Mouse (Mus musculus) stomach, embryonic 15.5 days (tissue): Measurements from ENCODE around the gene Dhx15. TPM values are rescaled to one million over a fixed set of nuclear protein-coding genes. Genes with fewer than 3 reads are reported as not detected.

Experiments
- ATAC-seq: fragments of 200-750 bp; cut with Nextera tagmentation; 2 replicates; pipeline ENCODE4 v1.8.0; 2017; ENCODE audit warnings: low read depth, moderate number of reproducible peaks, moderate TSS enrichment; ENCODE audit not compliant: insufficient read depth, low FRiP score
- H3K27ac ChIP-seq: fragments of 300-500 bp; sonication (generic); 2 replicates; pipeline ENCODE4 v1.5.1; 2015; ENCODE audit warnings: mild to moderate bottlenecking, inconsistent platforms
- H3K27me3 ChIP-seq: fragments of 300-500 bp; sonication (generic); replicated peaks from 2 replicates; pipeline ENCODE4 v1.6.1; 2015; ENCODE audit warnings: inconsistent platforms
- H3K36me3 ChIP-seq: fragments of 300-500 bp; sonication (generic); 2 replicates; pipeline ENCODE4 v1.6.1; 2015; ENCODE audit warnings: inconsistent platforms
- H3K4me1 ChIP-seq: fragments of 300-500 bp; sonication (generic); 2 replicates; pipeline ENCODE4 v1.6.1; 2015; ENCODE audit warnings: inconsistent platforms
- H3K4me2 ChIP-seq: fragments of 300-500 bp; sonication (generic); 2 replicates; pipeline ENCODE4 v1.6.1; 2015; ENCODE audit warnings: mild to moderate bottlenecking, inconsistent platforms
- H3K4me3 ChIP-seq: fragments of 300-500 bp; sonication (generic); replicated peaks from 2 replicates; pipeline ENCODE4 v1.5.1; 2015; ENCODE audit warnings: inconsistent platforms
- H3K9ac ChIP-seq: fragments of 300-500 bp; sonication (generic); 2 replicates; pipeline ENCODE4 v1.6.1; 2015; ENCODE audit warnings: inconsistent platforms
- H3K9me3 ChIP-seq: fragments of 300-500 bp; sonication (generic); 2 replicates; pipeline ENCODE4 v1.6.1; 2016; ENCODE audit warnings: inconsistent platforms
- WGBS: fragments of 180-500 bp; shearing (Covaris S2); methylation state at CpG from one replicate; pipeline ENCODE4 v1.1.7; 2015; 5-methylcytosine and 5-hydroxymethylcytosine counted together
- polyA plus RNA-seq: library from polyadenylated mRNA; unstranded; fragments of >200 nt; fragmentation: Nextera tagmentation; extraction: Ambion mirVana; gene quantifications from 2 replicates; pipeline ENCODE4 v1.2.1, GENCODE M21; 2015

Dhx15 gene
- polyA plus RNA-seq, 1 experiment from 2014 or later: 140 TPM

DNA sequence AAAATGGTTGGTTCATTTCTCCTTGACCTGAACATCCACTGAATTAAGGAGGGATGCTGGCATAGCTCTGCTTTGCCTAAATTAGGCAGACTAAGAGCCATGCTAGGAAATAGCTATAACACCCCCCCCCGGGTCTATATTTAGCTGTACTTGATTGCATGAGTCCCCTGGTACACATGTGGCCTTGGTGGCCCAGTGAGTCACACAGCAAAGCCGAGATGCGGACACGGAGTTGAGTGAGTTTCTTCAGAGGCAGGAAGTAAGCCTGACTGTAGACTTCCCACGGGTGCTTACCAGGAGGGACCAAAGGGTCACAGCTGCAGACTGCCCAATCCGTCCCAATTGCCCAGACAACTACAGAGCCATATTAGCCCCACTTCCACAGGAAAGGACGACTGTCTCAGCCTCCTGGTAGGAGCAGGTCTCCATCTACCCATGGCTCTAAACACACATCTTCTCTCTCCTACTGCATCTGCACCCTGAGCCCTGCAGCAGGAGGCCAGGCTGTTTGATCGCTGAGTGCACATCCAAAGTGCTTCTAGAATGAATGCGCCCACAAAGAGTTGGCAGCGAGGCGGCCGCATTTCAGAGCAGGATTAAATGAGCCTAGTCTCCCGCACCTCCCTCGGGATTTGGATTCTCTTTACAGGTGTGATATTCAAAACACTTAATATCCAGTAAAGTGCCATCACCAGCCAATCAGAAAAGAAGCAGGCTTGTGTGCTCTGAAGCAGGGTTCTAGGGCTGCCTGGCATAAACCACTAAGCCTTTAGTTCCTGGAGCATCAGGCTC lies 29.9 kb upstream of the Dhx15 start:
- Histone ChIP-seq H3K9ac (no peak overlapping the region), H3K36me3 (no peaks in the 10 kb centered on the region), H3K4me2 (no peak overlapping the region), H3K27me3 (no peaks in the 10 kb centered on the region), H3K4me1 (peaks cover 6% of the 10 kb centered on the region; the same call in 1 of the 2 replicates), H3K9me3 (no peaks in the 10 kb centered on the region), H3K27ac (no peak overlapping the region), H3K4me3 (no peak overlapping the region)
- 68% methylated on average over 14 of the region's 14 CpGs for WGBS
- no peak for ATAC-seq

GRCm38 (mm10) chr5:52218238-52218637 lies 27.9 kb upstream of the Dhx15 start:
- 58% methylated on average over 6 of the region's 6 CpGs for WGBS
- Histone ChIP-seq H3K4me3 (no peak overlapping the region), H3K4me1 (peaks cover 6% of the 10 kb centered on the region; the same call in 1 of the 2 replicates), H3K27ac (no peak overlapping the region), H3K9me3 (no peaks in the 10 kb centered on the region), H3K9ac (no peak overlapping the region), H3K36me3 (no peaks in the 10 kb centered on the region), H3K4me2 (no peak overlapping the region), H3K27me3 (no peaks in the 10 kb centered on the region)
- no peak for ATAC-seq

DNA sequence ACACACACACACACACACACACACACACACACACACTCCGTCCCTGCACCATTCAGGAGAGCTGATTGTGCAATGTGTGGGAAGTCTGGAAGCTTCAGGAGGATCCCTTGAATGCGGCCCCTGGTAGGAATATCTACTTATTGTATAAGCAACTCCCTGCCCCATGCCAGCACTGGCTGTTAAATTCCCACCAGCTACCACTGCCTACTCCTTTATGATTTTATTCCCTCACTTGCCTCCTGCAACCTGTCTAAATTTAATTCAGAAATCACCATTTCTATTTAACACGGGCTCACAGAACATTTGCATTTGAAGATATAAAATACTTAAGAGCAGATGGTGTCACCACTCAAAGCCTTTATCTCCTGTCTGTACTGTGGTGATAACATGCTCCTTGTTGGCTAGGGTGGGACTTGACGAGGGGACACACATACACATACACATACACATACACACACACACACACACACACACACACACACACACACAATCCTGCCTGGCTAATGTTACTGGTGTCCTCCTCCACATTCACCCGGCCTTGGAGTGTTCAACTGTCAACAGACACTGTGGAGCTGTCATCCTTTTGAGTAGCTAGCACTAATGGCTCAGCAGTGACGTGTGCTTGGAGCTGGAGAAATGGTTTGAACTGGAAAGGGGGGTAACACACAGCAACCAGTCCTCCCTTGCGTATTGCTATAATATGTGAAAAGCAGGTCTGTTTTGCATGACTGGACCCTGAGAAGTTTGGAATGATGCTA lies 23.0 kb upstream of the Dhx15 start:
- no peaks in the 10 kb centered on the region for H3K36me3 ChIP-seq
- no peak overlapping the region for H3K4me2 ChIP-seq
- no peak overlapping the region for H3K27ac ChIP-seq
- H3K9ac ChIP-seq: no peak overlapping the region
- WGBS: 71% methylated on average over 7 of the region's 7 CpGs
- peaks cover 6% of the 10 kb centered on the region; the same call in 1 of the 2 replicates for H3K4me1 ChIP-seq
- peak; percentile 45; the same call in 1 of the 2 replicates for ATAC-seq
- no peaks in the 10 kb centered on the region for H3K9me3 ChIP-seq
- no peak overlapping the region for H3K4me3 ChIP-seq
- no peaks in the 10 kb centered on the region for H3K27me3 ChIP-seq

GRCm38 (mm10) chr5:52191180-52191468 lies 810 bp upstream of the Dhx15 start:
- Histone ChIP-seq H3K9me3 (no peaks in the 10 kb centered on the region), H3K4me2 (peak overlapping the region; percentile 67), H3K9ac (0 out of 2 replicates have a peak overlapping the region, but pooled peaks have one; percentile 10), H3K27me3 (no peaks in the 10 kb centered on the region), H3K4me3 (peak overlapping the region; percentile 94), H3K4me1 (0 out of 2 replicates have a peak, but pooled peaks cover 11% of the 10 kb centered on the region), H3K36me3 (no peaks in the 10 kb centered on the region), H3K27ac (peak overlapping the region; percentile 84)
- ATAC-seq: no peak
- WGBS: 29% methylated on average over 1 of the region's 1 CpGs

- 0% methylated on average over 59 of the region's 63 CpGs for WGBS
- H3K36me3 ChIP-seq: no peaks in the 10 kb centered on the region
- H3K9ac ChIP-seq: peak overlapping the region; percentile 96
- H3K27ac ChIP-seq: peak overlapping the region; percentile 94
- H3K4me2 ChIP-seq: peak overlapping the region; percentile 67
- 0 out of 2 replicates have a peak, but pooled peaks cover 11% of the 10 kb centered on the region for H3K4me1 ChIP-seq
- peak overlapping the region; percentile 94 for H3K4me3 ChIP-seq
- ATAC-seq: peak; percentile 67
- no peaks in the 10 kb centered on the region for H3K27me3 ChIP-seq
- no peaks in the 10 kb centered on the region for H3K9me3 ChIP-seq
Observed at GRCm38 (mm10) chr5:52189664-52190365, 499 bp downstream of the Dhx15 start.

- Histone ChIP-seq H3K9ac (no peak overlapping the region), H3K4me1 (0 out of 2 replicates have a peak, but pooled peaks cover 11% of the 10 kb centered on the region), H3K9me3 (no peaks in the 10 kb centered on the region), H3K36me3 (peaks cover 9% of the 10 kb centered on the region), H3K4me3 (peak overlapping the region; percentile 94), H3K27ac (no peak overlapping the region), H3K4me2 (peak overlapping the region; percentile 67), H3K27me3 (no peaks in the 10 kb centered on the region)
- no peak for ATAC-seq
- WGBS: 12% methylated on average over 3 of the region's 3 CpGs
Observed at GRCm38 (mm10) chr5:52188206-52188605, 2.1 kb downstream of the Dhx15 start.

DNA sequence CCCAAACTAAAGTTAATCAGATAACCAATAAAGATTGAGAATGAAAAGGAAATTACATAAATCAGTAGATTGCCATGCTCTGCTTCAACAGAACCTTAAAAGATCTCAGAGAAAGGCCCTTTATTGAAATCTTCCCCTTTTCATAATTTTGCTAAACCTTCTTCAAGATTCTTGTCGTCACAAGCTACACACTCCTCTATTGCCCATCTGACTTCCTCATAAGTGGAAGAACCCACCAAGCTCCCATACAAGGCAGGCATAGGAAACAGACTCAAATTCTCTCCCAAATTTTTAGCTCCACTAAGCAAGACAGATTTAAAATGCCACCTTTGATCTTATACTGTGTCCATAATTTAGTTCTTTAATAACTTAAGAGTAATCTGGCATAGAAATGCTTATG lies 13.0 kb downstream of the Dhx15 start:
- no peak overlapping the region for H3K9ac ChIP-seq
- no peak overlapping the region for H3K4me3 ChIP-seq
- H3K36me3 ChIP-seq: 0 out of 2 replicates have a peak, but pooled peaks cover 2% of the 10 kb centered on the region
- no peaks in the 10 kb centered on the region for H3K4me1 ChIP-seq
- ATAC-seq: no peak
- H3K27me3 ChIP-seq: no peaks in the 10 kb centered on the region
- no peaks in the 10 kb centered on the region for H3K9me3 ChIP-seq
- H3K27ac ChIP-seq: no peak overlapping the region
- no peak overlapping the region for H3K4me2 ChIP-seq
- WGBS: 75% methylated on average over 1 of the region's 1 CpGs

GRCm38 (mm10) chr5:52168468-52168867 lies 21.8 kb downstream of the Dhx15 start:
- Histone ChIP-seq H3K9me3 (no peaks in the 10 kb centered on the region), H3K27ac (no peak overlapping the region), H3K36me3 (peaks cover 16% of the 10 kb centered on the region), H3K4me1 (no peaks in the 10 kb centered on the region), H3K9ac (no peak overlapping the region), H3K4me3 (no peak overlapping the region), H3K4me2 (no peak overlapping the region), H3K27me3 (no peaks in the 10 kb centered on the region)
- 11% methylated on average over 2 of the region's 2 CpGs for WGBS
- no peak for ATAC-seq

- 92% methylated on average over 3 of the region's 3 CpGs for WGBS
- Histone ChIP-seq H3K36me3 (peaks cover 7% of the 10 kb centered on the region; the same call in 1 of the 2 replicates), H3K4me3 (no peak overlapping the region), H3K27me3 (no peaks in the 10 kb centered on the region), H3K4me1 (no peaks in the 10 kb centered on the region), H3K4me2 (no peak overlapping the region), H3K9me3 (no peaks in the 10 kb centered on the region), H3K9ac (no peak overlapping the region), H3K27ac (no peak overlapping the region)
- no peak for ATAC-seq
Observed at GRCm38 (mm10) chr5:52149138-52149537, 41.2 kb downstream of the Dhx15 start.

DNA sequence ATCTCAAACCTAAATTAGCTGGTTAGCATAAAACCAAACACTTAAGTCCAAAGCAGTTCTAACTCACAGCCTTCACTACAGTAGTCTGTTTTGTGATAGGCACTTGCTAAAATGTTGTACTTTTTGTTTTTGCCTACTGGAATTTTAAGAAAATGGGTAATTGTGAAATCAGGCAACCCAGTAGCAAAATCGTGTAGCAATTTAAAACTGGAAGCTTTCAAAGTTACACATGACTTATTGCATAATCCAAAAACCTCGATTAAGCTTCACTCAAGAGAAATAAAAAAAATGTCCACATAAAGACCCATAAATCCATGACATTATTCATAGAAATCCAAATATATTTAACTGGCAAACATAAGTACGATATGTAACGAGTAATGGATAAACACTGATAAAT lies 43.2 kb downstream of the Dhx15 start:
- WGBS: 53% methylated on average over 4 of the region's 4 CpGs
- peaks cover 4% of the 10 kb centered on the region; the same call in 1 of the 2 replicates for H3K36me3 ChIP-seq

GRCm38 (mm10) chr5:52145684-52146083 lies 44.6 kb downstream of the Dhx15 start:
- Histone ChIP-seq H3K27me3 (no peaks in the 10 kb centered on the region), H3K27ac (no peak overlapping the region), H3K9me3 (no peaks in the 10 kb centered on the region), H3K9ac (no peak overlapping the region), H3K36me3 (no peaks in the 10 kb centered on the region; the same call in 1 of the 2 replicates), H3K4me2 (no peak overlapping the region), H3K4me1 (no peaks in the 10 kb centered on the region), H3K4me3 (no peak overlapping the region)
- 83% methylated on average over 6 of the region's 6 CpGs for WGBS
- 0 out of 2 replicates have a peak, but pooled peaks have one; percentile 25 for ATAC-seq

More for the DNA sequence above, 43.2 kb downstream of the Dhx15 start:
- no peak overlapping the region for H3K27ac ChIP-seq
- ATAC-seq: no peak
- H3K27me3 ChIP-seq: no peaks in the 10 kb centered on the region
- no peaks in the 10 kb centered on the region for H3K4me1 ChIP-seq
- no peak overlapping the region for H3K9ac ChIP-seq
- no peaks in the 10 kb centered on the region for H3K9me3 ChIP-seq
- H3K4me3 ChIP-seq: no peak overlapping the region
- H3K4me2 ChIP-seq: no peak overlapping the region
